Mouse (Mus musculus) cerebellum, adult 8-10 months (tissue): ENCODE data around the gene Dkk3.

Experiments used
- DNase-seq: peaks from one replicate; pipeline ENCODE4 v3.0.0; 2022

Dkk3 gene

DNA sequence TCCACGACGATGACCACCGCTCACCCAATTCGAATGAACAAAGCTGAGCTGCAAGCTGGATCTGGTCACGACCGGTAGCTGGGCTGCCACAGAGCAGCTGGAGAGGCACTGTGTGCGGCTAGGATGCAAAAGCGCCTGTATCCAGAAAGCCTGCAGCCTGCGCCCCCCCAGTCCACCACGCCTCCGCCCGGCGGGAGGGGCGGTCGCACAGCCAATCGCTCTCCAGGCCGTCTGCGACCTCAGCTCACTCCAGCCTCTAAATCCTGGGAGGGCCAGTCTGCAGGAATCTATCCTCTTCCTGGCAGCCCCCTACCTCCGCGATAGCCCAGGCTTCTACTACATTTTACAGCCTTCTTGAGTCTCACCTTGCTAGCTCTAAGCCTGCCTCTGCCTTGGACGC is at the start of gene Dkk3:
TSS of gene Dkk3 (minus strand) at position 116 of the 400 bp plus-strand sequence.
- DNase-seq, result no peak

DNA sequence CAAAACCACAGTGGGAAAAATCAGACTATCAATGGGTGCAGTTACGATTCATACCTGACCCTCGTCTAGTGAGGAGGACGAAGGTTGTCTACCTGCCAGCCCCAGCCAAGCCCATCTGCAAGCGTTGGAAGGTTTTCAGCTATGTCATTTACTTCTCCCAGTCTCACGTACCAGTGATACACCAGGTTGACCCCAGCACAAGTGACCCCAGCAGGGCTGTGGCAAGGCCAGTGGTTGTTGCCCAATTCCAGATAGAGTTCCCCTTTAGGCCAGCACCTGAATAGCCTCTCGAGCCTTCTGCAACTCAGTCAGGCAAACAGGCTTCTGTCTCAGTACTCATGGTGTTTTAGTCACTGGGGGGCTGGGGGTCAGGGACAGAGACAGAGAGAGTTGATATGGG is 48.9 kb upstream of the Dkk3 start:
- DNase-seq, result no peak

DNA sequence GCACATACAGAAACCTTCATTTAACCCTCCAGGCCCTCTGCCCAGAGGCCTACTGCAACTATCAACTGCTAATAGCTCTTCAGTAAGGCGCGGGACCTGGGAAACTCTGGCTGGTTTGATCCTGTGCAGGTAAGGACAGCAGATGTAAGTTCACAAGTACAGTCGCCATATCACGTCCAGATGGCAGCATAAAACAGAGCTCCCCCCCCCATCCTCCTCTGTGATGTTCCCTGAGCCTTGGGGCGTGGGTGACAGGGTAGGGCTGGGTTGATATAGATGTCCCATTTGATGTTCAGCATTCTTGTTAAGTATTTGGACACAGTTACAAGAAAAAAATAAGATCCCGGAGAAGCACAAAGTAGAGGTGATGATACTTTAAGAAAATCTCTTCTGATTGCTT is 46.7 kb upstream of the Dkk3 start:
- DNase-seq, result no peak

DNA sequence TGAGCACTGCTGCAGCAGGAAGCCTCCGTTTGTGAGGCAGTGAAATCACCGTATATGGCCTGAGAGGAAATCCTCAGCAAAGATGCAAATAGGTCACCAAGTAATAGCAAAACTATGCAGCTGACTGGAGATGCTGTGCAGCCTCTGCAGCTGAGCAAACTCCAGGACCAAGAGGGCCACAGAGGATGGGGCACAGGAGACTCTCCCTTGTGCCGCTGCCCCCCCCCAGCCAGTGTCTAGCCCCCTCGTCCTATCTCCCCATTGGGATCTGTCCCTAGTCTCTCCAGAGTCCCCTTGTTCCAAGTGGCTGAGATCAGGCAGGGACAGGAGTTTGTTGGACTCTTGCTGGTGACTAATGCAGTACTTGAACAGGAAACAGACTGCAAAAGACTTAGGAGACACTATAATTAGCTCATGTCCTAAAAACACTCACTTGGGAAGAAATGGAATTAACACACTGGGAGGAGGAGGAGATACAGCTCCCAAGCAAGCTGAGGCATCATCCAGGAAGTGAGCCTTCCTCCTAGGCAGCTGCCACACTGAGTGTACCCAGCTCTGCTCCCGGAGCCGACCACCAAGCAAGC is 45.6 kb upstream of the Dkk3 start:
- no peak for DNase-seq

DNA sequence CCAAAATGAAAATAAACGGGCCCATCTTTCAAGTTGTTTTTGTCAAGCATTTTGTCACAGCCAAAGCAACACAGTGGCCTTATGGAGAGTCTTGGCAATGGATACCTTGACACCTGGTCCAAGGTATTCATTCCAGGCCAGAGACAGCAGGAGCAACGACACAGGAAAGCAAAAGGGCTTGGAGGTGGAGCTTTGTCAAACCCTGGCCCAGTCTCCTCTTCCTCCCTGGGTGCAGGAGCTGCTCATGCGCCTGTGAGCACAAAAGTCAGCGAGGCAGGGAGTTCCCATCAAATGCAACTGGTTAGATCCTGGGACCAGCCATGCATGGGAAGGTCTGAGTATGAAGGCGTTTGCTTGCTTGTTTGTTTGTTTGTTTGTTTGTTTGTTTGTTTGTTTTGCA is 45.1 kb upstream of the Dkk3 start:
- peak; percentile 77 for DNase-seq

DNA sequence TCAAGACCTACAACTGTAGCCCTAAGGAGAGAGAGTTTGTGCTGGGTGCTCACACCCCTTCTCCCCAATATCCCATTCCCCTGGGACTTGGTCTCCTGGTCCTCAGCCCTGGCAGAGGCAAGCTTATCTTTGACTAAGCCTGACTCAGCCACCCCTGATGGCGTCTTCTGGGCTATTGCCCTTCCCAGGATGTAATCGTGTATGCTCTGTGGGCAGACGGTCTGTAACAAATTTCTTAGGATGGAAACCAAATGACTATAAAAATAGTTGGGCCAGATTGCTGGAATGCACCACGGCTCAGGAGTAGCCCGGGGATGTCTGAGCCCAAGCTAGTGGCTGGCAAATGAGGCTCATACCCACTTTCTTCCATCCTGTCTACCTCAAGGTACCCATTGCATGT is 44.0 kb upstream of the Dkk3 start:
- DNase-seq, result peak; percentile 46

DNA sequence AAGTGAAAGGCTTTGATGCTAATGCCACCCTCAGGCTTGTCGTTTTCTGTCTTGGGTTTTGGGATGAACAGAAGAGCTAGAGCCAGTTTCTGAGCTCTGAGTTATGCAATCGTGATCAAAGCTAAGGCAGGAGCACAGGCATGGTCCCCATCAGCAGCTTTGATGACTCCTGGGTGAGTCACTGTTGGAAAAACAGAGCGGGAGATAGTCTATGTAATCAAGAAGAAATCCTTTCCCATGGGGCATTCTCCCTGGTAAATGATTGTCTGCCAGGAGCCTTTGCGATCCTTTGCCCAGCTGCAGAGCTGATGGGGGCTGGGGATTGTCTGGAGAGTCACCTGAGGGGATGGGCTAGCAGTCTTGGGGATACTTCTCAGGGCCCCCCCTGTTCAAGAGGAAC is 43.3 kb upstream of the Dkk3 start:
- no peak for DNase-seq

DNA sequence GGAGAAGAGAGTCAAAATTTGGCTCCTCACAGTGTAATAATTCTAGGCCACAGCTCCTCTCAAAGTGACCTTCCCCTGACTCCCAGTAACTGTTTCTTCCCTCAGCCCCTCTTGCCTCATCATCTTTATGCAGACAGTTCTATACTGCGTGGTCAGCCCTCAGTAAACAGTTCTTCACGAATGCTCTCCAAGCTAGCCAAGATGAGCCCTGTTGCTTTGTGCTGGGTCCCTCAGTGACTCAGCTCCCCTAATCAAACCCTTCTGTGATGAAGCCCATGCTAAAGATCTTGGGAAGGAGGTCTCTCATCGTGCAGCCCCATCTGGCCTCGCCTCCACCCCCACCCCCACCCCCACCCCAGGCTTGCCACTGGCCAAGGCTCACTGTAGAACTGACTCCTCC is 41.9 kb upstream of the Dkk3 start:
- DNase-seq, result no peak

DNA sequence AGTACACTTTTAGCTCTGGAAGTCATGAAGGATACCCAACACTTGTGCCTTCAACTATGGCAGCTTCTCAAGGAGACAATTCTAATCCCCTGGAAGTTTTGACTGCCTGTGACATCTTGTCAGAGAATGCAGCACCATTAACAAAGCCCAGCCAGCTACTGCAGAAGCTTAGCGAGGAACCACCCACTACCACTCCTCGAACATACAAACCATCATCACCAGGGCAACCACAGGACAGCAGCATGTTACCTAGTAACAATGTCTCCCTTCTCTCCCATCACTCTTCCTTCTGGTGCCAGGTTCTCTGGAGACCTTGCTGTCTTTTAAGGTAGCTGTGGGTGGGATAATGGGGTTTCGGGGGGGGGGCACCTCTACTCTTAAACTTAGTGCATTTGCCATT is 40.5 kb upstream of the Dkk3 start:
- DNase-seq, result no peak

DNA sequence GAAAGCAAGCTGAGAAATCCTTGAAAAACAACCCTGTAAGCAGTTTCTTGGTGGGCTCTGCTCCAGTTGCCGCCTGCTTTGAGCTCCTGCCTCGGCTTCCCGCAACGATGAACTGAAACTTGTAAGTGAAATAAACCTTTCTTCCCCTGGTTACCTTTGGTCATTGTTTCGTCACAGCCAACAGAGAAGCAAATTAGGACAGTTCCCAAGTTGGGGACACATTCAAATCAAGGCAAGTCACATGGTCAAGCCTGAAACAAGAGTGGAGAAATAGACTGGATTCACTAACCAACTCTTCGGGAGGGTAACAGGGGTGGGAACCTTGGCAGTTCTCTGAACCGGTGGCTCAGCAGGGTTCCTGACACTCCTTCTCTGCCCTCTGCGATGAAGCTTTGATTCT is 38.6 kb upstream of the Dkk3 start:
- no peak for DNase-seq

DNA sequence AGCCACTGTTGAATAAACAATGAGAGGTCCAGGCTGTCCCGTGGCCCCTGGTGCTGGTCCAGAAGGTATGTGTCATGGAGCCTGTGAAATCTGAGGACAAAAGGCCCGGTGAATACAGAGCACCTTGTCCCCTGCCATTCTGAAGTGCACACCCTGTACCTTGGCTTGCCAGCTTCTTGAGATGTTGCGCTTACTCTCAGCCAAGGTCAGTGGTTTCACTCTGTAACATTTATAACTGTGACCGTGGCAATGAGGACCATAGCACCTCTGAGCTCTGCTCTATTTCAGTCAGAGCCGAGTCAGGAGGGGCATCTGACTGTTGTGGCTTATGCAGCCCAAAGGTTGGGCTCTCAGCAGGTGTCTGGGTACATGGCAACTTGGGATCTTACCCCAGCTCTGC is 35.4 kb upstream of the Dkk3 start:
- DNase-seq, result no peak

DNA sequence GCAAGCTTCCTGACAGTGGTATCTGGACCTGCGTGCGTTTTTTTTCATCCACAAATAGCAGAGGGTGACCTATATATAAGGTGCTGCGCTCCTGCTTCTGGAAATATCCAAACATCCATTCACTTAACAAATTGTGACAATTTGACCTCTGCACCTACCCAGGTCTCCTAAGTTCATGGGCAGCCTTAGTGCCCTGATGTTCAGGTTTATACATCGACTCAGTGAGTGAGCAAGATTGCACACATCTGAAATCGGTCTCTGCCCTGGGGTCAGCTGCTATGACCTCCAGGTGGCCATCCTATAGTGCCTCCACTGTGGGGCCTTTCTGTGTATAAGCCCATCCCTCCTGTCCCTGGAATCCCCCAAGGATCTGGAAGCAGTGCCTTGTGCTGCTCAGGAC is 33.9 kb upstream of the Dkk3 start:
- no peak for DNase-seq

DNA sequence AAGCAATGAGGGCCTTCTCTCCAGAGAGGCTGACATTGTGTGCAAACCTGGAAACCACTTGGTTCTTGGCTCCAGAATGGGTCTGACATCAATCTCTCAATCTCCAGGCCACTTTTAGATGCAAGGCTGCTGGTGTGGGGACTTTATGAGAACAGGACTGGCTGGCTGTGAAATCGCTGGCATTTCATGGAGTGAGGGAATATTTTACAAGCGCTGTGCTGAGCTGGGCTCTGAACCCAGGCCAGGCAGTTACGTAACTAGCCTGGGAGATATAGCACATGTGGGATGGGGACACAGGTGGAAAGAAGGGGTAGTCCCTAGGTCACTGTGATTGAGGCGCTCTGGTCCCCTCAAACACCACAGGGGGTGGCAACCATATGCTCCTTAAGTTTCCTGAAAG is 33.4 kb upstream of the Dkk3 start:
- DNase-seq, result peak; percentile 54

DNA sequence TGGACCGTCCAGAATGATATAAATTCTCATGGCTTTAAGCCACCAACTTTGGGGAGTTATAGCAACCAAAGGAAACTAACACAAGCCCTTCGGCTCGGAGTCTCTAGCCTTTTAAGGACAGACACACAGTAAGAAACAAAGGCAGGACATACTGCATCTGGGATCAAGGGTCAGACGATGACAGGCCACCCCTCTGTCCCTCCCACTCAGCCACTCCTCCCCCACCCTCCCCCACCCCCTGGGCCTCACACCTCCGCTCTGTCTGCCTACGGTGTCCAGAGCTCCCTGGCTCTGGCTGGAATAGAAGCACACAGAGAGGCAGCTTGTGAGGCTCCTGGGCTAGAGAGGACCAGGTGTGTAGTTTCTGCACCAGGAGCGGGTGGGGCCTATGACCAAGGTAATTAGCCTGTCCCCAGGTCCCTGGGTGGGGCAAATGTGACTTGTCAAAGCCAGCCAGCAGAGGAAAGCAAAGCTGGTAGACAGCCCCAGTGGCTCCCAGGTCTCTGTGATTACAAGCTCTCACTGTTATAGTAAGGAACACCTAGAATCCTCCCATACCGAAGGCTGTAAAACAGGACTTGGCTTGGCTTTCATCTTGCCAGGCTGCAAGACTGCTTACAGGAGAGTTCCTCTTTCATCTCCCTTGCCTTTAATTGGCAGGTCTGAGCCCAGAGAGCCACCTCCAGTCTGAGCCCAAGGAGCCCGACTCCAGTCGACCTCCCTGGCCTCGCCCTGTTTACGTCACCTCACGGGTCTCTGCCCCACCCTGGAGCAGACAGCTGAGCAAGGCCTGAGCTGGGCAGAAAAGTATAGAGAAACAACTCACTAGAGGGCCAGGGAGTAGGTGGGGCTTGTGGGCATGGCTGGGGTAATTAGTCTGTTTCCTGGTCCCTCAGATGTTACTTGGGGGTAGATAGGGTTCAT is 28.9 kb upstream of the Dkk3 start:
- DNase-seq, result no peak

DNA sequence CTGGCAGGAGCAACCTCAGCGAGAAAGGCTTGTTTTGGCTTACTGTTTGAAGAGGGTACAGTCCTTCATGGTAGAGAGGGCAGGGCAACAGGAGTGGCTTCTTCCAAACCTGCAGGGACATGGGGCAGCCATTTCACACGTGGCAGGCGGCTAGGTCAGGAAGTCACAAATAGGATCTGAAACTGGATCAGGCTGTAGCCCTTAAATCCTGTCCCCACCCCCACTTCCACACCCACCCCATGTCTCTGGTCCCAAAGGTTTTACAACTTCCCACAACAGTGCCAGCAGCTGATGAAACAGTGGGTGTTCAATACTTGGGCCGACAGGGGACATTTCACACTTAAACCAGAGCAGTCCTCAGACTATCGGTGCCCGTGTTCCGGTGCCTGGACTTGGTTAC is 28.0 kb upstream of the Dkk3 start:
- DNase-seq, result no peak

DNA sequence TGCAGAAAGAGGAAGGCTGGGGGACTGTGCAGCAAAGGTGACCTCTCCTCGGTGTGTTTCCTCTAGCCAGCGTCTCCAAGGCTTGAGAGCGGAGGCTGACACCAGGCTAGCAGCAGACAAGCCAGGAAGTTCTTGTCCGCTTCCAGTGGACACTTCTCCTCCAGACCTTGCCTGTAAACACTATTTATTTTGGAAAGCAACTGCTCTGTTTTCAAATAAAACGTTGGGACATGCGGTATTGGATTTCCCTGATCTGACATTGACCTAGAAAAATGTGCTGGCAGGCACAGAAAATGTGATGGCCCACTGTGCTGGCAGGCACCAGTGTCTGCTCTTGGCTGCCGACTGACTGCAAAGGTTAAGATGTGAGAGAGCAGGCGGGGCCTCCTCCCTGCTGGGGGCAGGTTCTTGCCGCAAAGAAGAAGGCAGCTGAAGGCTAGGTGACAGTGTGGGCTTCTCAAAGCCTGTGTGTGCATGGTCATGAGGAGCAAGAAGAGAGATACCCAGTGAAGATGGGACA is 26.4 kb upstream of the Dkk3 start:
- DNase-seq, result peak; percentile 82

DNA sequence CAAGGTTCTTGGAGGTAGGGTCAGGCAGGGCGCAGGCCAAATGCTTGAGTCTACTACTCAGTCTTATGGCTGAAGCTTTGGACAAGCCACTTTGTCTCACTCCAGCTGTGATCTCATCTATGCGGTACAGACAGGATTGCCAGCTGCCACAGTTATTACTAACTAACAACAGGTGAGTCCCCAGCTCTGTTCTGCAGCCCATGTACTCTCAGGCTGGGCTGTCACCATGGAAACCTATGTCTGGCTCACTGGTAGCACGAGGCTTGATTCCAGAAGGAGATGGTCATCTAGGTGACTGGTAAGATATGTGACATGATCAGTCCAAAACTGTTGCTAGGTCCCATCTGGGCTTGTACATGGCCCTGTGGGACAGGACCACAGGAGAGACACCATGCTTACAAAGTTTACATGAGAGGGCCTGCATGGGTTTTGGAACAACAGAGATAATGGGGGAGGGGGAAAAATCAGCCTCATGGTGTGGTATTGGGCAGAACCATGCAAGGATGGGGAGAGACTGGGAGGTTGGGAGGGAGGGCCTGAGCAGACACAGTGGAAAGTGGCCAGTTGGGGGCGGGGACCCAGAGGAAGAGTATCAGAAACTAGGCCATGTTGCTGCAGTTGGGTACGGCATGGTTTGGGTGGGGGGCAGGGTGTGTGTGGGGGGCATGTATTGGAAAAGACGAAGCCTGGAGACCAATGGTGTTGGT is 25.8 kb upstream of the Dkk3 start:
- no peak for DNase-seq

DNA sequence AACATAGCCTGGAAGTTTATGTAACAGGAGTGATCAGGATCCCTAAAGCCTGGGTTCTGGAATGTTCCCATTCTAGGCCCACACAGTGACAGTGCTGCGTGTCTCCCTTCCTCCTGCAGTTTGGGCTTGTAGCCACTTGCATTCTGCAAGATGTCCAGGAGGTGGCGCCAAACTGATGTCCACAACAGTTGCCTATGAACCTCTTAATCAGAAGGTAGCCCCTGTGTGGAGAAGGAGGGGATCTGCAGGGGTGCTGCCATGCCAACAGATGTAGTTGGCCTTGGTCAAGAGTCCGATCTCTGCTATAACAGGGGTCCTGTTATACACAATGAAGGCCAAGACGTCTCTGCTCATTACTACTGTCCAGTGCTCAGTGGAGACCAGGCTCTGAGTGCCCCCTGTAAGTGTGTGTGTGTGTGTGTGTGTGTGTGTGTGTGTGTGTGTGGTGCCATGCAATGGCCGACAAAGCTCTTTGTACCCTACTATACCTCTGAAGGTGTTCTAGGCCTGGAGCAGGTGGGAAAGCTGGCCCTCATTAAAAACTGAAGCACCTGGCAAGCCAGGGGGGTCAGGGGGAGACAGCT is 24.5 kb upstream of the Dkk3 start:
- peak; percentile 94 for DNase-seq

DNA sequence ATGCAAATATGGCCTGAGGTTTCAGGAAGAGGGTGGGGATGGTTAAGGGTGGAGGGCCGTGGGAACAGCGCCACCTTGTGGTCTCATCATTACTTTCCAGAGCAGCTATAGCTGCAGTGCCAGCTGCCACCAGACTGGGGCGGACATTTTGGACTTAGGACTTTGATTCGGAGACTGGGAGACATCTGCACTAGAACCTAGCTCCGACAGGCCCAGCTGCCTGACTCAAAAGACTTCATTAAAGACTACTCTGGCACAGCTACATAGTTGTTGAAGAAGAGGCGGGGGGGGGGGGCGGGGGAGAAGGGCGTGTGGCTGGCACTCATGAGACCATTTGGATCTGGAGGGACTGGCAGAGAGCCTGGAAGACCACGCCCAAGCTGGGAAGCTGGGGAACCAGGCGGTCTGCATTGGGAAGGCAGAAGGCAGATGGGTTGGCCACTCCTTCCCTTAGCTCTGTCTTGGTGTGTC is 21.4 kb upstream of the Dkk3 start:
- peak; percentile 84 for DNase-seq

DNA sequence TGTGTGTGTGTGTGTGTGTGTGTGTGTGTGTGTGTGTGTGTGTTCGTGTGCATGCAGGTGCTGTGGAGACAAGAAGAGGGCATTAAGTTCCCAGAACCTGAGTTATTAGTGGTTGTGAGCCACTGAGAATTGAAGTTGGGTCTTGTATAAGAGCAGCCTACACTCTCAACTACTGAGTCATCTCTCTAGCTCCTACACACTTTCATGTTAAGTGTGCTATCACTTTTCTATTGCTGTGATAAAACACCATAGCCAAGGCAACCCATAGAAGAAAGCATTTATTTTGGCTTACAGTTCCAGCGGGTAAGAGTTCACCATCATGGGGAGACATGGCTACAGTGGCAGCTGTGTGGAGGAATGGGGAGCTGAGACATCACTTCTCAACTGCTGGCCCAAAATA is 17.8 kb upstream of the Dkk3 start:
- DNase-seq, result no peak

DNA sequence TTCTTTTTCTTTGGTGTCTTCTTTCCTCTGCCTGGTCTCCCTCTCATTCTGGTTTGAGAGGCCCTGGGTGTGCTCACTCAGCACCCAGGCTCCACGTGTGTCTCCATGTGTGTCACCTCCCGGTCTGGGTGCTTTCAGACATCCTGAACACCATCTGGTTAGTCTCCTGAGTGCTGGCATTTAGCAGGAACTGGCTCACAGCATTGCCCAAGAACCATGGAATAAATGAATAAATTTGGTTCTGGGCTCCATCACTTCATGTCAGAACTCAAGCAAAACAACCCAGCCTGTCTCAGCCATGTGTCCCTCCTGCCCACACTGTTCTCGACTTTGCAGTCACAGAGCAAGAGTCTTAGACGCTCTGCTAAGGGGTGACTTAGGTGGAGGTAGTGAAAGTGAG is 13.8 kb upstream of the Dkk3 start:
- DNase-seq, result no peak

DNA sequence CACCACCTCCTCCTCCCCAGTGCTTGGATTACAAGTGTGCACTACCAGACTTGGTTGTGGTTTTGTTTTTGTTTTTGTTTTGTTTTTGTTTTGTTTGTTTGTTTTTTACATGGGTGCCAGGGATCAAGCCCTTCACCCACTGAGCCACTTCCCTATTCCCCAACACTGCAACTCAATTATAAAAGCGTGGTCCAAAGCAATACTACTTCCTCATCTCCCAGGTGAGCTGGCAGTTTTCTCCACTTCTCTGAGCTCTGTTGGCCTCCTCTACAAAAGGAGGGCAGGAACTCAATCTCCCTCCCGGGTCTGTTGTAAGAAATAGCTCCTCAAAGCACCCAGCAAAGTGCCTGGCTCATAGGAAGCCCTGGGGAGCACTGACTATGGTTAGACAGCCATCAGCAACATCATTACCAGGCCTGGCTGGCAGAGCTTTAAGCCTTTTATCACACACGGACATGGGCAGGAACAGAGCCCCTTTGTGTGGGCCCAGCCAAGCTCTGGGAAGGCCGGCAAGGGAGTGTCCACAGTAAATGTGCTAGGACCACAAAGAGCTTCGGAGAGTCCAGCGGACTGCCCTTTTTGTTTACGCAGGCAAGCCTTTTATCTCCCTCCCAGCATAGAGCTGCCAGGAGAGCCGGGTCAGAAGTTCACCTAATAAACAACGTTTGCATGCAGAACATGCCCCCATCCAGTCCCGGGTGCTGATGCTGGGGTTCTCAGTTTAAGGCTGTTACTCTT is 11.3 kb upstream of the Dkk3 start:
- DNase-seq, result no peak

DNA sequence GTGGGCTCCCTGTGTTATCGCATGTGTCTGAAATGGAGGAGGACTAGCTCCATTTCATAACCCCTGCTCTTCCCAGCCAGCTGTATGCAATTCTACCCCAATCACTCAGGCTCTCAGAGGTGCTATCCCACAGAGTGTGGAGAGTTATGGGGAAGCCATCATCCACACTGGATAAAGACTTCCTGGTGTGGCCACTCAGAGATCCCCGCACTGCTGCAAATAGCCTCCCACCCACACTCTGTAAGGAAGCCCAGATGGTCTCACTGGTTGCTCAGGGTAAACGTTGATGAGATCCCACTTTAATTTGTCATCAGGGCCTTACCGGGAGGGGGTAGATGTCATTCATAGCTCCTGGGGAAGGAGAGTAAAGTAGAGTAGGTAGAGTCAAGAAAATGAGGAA is 6.7 kb upstream of the Dkk3 start:
- no peak for DNase-seq
